Mouse (Mus musculus) T-cell, adult 2 months (primary cell): ENCODE measurements around the gene Gm20696.

ENCODE experiments used
- DNase-seq: peaks from one replicate; pipeline ENCODE4 v3.0.0; 2022; ENCODE audit warnings: low spot score

The Gm20696 gene

DNA sequence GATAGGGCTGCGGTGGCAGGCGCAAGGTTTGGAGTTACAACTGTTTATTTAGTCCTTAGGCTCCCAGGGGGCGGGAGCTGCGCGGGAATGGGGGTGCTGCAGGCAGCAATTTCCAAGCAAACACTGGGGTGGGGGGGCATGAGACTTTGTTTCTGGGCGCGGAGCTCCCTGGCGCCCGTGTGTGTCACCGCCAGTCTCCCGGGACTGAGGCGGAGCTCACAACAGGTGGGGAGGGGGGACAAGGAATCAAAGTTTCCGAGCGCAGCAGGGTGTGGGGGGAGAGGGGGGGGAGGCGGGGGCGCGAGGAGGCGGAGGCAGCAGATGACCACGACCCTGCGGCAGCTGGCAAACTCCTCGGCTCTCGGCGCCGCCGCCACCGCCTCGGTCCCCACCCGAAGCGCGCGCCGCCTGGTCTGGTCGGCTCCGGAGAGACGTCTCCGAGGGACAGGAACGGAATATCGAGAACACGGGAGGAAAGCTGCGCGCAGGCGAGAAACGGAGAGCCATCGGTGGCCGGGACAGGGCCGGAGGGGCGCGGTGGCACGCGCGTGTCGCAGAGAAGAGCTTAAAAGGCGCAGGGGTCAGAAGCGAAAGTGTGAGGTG lies 145.5 kb downstream of the Gm20696 start:
- peak; percentile 35 for DNase-seq

DNA sequence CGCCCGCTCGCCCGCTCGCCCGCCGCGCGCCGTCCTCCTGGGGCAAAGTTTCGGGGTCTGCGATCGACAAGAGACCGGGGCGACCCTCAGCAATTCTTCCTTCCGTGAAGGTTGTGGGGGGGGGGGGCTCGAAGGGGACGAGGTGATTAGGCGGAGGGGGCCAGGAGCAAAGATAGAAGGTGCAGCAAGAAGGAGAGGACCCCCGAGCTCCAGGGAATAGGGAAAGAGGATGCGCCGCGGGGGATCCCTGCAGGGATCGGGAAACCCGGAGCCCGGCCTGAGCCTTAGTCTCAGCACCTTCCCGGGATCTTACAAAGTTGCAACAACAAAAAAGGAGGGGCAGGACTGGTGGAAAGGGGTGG lies 145.9 kb downstream of the Gm20696 start:
- DNase-seq = no peak

DNA sequence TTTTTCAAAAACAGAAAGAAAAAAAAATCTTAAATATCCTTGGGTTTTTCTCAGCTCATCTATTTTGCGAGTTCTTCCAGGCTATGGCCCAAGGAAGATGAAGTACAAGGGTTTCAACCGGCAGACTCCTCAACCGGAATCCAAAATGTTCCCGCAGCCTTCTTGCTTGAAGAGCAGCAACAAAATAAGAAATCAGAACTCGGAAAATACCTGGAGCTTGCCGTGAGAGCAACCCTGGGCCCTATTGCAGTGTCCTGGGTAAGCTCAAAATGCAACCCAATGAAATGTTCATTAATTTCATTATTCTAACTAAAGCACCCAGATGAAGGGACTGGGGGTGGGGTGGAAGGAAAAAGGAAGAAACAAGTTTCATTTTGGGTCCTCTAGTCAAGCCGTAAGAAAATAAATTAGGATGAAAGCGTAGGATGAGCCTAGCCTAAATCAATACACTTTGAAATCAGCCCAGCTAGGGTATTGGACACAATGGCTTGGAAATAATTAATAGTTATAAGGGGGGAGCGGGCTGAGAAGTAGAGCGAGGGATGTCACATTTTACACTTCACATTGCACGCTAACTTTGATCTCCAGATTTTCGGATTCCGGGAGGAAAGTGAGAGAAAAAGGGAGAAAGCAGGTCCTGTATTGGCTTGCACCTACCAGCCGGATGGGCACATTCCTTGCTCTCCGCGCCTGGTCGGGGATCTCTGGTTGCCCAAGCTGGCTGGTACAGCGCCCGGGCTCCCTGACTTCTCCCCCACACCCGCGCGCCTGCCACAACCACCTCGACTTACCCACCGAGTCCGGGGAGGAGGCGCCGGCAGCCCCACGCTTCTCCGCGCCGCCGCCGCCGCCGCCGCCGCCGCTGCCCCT lies 146.6 kb downstream of the Gm20696 start:
- peak; percentile 27 for DNase-seq

DNA sequence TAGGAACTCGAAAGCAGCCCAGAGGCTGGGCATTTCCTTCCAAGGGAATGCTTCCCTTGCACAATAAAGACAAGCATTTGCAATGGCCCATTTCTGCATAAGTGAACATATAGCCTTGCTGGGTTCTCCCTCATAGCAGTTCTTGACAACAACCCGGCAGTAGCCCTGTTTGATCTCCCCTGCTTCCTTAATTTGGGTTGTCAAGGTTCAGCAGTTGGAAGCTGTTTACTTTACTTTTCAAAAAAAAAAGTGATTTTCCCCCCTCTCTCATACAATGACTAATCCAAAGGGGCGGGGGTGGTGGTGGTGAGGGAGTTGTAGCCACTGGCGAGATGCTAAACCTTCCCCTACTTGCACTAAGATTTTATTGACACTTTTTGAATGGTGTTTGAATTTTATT lies 147.5 kb downstream of the Gm20696 start:
- DNase-seq = no peak

DNA sequence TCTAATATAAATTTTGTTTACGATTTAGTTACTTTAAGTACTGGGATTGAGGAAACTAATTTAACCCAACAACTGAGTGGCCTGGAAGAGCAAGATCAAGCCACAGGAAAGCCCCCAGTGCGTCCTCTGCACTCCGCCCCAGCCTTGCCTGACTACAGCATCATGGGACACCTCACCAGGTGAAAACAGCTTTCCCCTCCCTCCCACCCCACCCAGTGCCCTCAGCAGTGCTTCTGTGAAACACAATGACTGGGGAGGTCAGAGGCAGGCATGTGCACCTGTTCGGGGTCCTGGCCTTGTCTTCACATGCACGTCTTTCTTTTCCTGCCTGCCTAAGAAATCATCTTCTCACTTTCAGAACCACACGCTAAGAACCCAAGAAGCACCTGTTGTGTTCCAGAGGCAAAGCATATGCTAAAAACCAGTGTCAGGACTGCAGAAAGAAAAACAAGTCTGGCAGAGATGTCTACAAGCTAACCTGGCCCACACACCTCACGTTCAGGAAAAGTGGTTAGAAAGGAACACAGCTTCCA lies 150.9 kb downstream of the Gm20696 start:
- no peak for DNase-seq

DNA sequence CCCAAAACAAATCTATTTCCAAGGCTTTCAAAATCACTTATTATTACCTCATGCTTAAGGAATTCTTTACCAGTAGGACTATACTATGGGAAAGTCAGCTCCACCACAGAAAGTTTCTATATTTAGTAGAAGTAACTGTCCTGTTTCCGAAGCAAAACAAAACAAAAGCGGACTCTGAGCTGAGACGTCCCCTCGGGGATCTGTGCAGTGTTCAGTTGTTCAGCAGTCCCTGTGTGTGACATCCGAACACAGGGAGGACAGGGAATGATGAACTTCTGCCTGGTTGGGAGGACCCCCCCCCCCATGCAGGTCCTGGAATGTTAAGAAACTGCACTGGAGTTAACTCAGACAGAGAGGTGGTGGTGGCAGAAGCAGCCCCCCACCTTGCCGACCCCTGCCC lies 154.7 kb downstream of the Gm20696 start:
- no peak for DNase-seq

DNA sequence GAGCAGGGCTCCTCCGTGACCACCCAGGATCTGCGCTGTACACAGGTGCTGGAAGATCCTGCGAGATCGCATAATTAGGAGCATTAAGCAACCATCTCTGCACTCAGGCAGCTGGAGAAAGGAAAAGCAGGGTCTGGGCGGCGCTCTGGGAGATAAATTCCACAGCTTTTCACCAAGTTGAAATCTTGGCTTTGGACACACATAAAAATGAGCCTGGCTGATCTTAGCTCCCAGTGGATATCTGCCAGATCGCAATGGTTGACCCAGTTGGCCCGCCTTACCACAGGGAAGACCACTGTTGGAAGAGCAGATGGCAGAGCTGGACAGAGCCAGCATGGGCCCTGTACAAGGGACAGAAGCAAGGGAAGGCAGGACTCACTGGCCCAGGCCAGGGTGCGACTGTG lies 157.4 kb downstream of the Gm20696 start:
- no peak for DNase-seq

DNA sequence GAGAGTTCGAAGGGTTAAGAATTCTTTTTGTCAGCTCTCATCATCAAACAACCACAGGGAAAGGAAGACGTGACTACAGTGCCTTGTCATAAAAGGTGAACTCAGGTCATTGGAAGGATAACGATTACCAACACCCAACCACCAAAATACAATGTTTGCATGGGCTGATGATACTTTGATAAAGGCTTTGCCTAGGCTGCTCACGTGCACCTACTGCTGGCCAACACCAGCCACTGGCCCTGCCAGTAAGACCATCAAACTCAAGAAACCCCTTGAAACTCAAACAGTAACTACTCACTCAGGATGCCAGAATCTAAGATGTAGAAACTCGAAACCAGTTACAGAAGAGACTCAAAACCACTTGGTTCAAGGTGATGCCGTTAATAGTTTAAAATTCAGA lies 159.8 kb downstream of the Gm20696 start:
- DNase-seq = peak; percentile 32

DNA sequence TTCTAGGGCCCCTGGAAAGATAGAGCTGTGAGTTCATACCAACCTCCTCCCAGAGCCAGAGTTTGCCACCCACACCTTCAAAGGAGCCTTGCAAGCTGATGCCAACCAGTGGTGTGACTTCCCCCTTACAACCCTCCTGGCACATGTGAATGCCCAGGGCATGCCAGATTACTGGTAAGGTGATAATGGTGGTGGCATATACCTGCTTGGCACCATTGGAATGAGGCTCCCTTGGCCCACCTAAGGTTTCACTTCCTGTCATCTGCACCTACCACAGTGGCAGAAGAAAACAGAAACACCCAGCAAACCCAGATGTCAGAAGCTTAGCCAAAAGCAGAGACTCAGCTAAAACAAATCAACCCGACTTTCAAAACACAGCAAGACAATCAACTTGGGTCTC lies 162.9 kb downstream of the Gm20696 start:
- peak; percentile 37 for DNase-seq

DNA sequence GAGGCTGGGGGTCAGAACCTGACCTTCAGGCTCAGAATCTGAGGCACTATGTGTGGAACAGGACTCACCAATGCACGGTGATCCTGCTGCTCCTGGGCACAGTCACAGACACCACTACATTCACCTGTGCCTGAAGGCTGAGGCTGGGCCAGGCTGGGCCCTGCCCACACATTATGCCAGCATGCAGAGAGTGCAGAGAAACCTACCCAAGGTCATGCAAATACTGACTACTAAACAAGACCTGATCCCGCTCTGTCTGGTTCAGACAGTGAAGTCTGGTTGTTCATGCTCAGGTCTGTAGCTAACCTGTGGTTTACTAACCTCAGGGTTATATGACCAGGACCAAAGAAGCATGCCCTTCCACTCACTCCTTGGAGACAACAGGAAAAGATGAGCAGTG lies 163.9 kb downstream of the Gm20696 start:
- no peak for DNase-seq

DNA sequence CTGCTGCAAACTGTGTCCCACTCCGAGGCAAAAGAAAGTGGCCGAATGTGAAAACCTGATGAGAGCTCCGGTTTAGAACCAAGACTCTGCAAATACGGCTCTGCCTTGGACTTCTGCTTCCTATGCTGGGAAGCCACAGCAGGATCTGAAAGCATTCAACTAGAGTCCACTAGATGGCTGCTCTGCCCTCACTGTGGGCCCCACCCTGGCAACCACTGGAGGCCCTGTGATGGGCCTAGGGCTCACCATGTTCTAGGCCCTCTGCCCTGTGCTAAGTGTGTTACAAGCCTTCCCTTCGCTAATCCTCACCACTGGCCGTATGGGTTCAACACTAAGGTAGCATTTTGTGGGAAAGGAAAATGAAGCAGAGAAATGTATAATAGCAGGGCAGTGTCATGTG lies 164.3 kb downstream of the Gm20696 start:
- DNase-seq = no peak

DNA sequence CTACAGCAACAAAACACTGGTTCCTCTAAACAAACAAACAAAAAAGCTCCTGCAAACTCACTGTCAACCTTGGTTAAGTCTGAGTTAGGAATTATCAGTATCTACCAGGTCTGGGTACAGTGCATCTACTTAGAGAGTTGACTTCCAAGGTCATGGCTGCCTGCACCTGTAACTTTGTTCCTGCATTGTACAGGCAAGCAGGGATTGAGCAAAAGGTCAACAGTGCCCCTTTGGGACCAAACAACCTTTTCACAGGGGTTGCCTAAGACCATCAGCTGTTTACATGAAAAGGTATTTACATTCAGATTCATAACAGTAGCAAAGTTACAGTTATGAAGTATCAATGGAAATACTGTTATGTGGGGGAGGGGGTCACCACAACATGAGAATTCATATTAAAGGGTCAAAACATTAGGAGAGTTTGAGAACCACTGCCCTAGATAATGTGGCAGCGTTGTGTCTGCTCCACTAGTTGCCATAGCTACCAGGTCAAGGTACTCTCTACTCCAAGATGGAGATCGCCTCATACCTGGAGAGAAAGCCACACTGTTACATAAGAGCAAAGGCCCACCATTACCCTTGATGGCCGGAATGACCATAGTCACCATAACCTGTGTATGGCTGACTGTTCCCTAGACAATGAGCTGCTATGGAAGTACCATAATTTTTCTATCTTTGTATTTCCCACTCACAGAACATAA lies 165.9 kb downstream of the Gm20696 start:
- no peak for DNase-seq

DNA sequence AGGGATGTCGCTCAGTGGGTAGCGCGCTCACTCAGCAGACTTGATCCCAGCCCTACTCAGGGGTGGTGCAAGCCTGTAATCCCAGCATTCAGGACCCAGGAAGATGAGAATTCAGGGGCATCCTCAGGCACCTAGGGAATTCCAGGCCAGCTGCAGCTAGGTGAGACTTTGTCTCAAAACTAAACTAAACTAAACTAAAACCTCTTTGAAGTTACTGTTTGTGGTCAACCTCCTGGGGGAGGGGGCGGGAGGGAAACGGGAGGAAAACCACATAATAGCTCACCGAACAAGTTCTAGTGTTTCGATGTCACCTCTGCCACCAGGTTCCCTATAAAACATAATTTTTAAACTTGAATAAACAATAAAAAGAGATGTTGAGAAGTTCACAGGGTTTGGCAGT lies 168.5 kb downstream of the Gm20696 start:
- peak; percentile 26 for DNase-seq

DNA sequence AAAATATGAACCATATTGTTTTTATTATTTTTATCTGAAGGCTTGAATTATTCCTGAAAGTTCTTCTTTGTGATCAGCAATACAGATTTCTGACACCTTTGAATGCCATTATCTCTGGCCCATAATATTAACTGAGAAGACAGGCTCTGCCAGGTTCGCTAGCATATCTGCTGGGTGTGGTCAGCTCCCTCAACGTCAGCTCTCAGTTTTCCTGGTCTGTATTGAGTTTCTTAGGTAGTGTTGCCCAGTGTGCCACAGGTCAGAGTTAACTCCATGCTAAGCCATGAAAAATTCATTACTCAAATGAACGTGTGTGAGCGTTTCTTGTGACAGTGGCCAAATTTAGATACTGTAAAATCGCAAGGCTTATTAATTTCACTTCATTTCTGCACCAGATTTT lies 170.5 kb downstream of the Gm20696 start:
- no peak for DNase-seq

DNA sequence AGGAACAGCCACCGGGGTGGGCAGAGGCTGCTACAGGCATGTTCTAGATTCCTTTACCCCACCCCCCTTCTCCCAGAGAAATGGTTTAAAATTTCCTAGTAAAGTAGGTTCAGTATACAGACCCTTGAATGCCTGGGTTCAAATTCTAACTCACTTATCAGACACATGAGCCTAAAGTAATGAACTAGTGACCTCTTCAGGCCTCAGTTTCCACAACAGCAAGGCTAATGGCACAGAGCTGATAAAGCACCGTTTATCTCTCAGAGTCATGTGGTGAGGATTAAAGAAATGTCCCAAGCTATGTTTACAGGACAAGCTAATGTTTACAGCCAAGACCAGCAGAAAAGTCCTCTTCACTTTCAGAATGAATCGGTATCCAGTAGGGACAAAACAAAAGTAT lies 173.7 kb downstream of the Gm20696 start:
- DNase-seq = no peak

DNA sequence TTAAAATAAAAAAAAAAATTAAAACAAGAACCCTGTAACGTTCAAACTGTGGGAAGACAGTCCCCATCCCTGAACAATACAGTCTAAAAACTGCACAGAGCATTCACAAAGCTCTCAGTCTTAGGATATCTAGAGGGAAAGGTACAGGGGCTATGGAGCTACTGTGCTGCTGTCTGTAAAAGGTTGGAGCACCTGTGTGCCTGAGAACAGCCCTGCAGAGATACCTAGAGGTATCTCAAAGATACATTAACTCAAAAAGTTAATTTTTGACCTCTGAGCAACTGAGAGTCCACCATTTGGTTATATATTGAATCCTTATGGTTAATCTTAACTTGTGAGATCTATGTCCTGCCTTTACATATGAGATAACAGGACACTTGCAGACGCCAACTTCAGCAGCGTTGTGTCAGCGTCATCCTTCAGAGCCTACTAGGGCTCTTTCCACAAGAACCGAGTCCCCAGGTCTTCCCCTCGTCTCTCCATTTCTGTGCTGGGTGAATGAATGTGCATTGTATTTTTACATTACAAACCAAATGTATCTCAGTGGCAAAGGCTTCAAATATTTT lies 174.5 kb downstream of the Gm20696 start:
- DNase-seq = no peak

DNA sequence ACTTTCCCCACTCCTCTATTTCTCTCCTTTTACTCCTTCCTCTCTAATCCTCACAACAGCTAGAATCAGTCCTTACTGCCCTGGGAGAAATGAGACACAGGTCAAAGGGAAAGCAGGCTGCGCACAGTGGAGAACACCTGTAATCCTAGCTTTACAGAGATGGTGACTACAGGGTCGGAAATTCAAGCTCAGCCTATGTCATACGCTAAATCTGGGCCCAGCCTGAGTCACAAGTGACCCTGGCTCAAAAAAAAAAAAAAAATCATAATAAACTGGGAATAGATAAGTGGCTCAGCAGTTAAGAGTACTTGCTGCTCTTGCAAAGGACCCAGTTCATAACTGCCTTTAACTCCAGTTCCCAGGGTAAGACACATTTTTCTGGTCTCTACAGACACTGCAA lies 175.5 kb downstream of the Gm20696 start:
- DNase-seq = no peak

DNA sequence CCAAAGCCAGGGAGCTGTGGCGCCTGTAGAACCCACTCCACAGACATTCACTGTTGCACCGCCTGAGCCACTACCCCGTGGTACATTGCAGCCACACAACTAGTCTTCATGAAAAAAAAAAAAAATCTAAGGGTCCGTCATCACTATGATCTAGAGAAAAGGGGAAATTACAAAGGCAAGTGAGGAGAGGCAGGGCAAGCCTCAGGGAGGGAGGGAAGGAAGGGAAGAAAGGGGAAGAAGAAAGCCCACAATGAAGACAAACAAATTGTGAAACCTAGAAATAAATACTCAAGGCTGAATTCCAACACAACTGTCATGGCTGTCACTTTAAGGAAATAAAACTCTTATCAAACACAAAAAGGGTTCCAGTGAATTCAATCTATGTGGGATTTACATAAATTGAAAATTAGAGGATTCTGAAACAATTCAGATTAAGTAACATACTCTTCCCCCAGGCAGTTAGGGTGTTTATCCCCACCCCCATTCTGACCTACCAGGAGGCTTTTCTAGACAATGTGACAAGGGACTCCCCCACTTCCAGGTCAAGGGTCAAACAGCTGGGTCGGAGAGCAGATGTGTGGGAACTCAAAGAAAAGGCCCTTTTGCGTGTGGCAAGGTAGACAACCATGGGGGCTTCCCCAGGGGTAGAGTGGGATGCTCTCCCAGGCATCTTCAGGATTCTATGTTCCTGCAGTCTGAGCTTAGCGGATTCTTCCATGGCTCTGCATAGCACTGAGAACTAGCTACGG lies 176.5 kb downstream of the Gm20696 start:
- DNase-seq = no peak

DNA sequence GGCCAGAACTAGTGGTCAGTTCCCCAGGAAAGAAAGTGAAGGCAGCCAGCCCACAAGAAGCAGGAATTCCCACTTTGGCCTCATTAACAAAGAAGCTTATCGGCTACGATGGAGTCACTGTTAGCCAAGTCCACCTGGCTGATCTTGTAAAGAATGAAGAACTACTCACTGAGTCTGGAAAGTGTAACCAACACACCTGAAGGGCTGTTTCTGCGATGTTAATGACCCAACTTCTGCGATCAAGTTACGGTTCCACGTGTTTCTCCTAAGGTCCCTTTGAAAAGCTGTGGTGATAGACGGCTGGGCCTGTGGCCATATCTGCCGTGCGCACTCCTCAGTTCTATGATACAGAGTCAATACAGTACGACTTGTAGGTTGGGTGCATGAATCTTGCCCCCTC lies 177.2 kb downstream of the Gm20696 start:
- no peak for DNase-seq

DNA sequence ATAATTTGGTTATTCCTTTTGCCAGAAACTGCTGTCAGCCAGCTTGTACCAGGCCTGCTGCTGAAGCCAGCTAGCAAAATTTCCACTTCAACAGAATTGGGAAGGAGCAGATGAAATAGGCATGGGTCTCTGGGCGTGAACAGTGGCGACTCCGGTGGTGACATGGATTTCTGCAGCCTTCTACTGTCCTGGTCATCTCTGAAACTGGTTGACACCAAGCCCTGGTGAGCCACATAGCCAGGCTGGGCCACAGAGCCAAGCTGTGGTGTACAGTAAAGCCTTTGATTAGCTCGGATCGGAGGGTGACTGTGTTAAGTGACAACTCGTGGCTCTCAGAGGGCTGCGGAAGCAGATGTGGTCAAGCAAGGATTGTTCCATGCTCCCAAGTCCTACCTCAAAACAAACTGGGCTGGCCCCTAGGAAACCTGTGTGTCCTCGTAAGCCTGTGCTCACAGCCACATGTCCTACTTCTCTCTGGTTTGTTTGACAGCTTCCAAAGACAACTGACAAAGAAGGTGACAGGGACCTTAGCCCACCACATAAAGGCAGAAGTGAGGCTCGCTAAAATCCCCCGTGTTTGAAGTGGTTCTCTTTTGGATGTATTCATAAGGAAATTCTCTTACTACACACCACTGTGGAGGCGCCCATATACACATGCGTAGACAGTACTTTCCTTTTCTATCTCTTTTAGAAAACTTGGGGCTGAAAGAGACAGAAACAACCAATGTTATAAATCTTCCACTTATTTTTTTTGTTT lies 180.5 kb downstream of the Gm20696 start:
- peak; percentile 86 for DNase-seq

DNA sequence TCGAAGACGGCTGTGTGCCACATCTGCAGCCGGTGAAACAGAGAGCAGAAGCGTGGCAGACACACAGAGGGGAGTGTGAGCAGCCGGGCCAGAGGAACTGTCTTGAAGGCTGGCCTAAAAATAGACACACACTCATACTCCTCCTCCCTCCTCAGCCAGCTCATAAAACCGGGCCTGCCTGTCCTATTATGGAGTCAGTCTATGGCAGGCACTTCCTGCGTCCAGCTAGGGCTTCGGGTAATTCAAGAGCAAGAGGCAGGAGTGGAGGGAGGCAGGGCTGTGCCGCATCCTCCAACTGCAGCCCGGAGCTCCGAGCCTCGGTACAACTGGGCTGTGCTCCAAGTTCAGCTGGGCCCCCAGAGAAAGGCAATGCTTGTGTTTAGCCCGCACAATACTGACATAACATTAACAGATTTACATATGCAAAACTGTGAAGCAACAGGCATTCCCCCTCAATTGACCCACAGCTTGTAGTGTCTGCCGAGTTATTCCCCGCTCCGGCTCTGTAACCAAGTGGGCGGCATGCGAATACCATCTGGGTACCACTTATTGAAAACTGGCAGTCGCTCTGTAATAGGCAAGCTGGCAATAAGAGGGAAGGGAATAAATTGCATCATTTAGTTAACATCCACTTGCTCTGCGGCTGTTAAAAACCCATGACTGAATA lies 181.2 kb downstream of the Gm20696 start:
- DNase-seq = peak; percentile 37
